Mouse (Mus musculus) midbrain, embryonic 11.5 days (tissue): ENCODE results near the gene Pigk. TPM values are rescaled to one million over a fixed set of nuclear protein-coding genes. Genes with fewer than 3 reads are reported as not detected.

Experiments used
- ATAC-seq: fragments of 200-750 bp; cut with Nextera tagmentation; 2 replicates; pipeline ENCODE4 v1.8.0; 2017; ENCODE audit warnings: moderate TSS enrichment, moderate library complexity; ENCODE audit not compliant: low FRiP score
- DNase-seq: peaks from one replicate; pipeline ENCODE4 v3.0.0; 2015; ENCODE audit warnings: low spot score; ENCODE audit errors: missing footprints
- H3K27ac ChIP-seq: fragments of 300-500 bp; sonication (generic); 2 replicates; pipeline ENCODE4 v1.5.1; 2014; ENCODE audit warnings: low read depth, low read length
- H3K27me3 ChIP-seq: fragments of 300-500 bp; sonication (generic); 2 replicates; pipeline ENCODE4 v1.6.1; 2014; ENCODE audit warnings: mild to moderate bottlenecking, low read length, moderate library complexity, mixed read lengths; ENCODE audit not compliant: control insufficient read depth, insufficient read depth
- H3K36me3 ChIP-seq: fragments of 300-500 bp; sonication (generic); 2 replicates; pipeline ENCODE4 v1.6.1; 2014; ENCODE audit warnings: mild to moderate bottlenecking, low read length, moderate library complexity, mixed read lengths; ENCODE audit not compliant: control insufficient read depth, insufficient read depth
- H3K4me1 ChIP-seq: fragments of 300-500 bp; sonication (generic); 2 replicates; pipeline ENCODE4 v1.6.1; 2014; ENCODE audit warnings: low read length; ENCODE audit not compliant: control insufficient read depth, insufficient read depth
- H3K4me2 ChIP-seq: fragments of 300-500 bp; sonication (generic); 2 replicates; pipeline ENCODE4 v1.6.1; 2014; ENCODE audit warnings: mild to moderate bottlenecking, moderate library complexity
- H3K4me3 ChIP-seq: fragments of 300-500 bp; sonication (generic); 2 replicates; pipeline ENCODE4 v1.5.1; 2014; ENCODE audit warnings: low read depth, low read length
- H3K9ac ChIP-seq: fragments of 300-500 bp; sonication (generic); 2 replicates; pipeline ENCODE4 v1.6.1; 2014; ENCODE audit warnings: low read length
- H3K9me3 ChIP-seq: fragments of 300-500 bp; sonication (generic); 2 replicates; pipeline ENCODE4 v1.6.1; 2016; ENCODE audit warnings: low read length; ENCODE audit not compliant: control insufficient read depth
- WGBS: fragments of 180-500 bp; shearing (Covaris S2); extraction: QIAGEN DNeasy Blood & Tissue Kit; methylation state at CpG from one replicate; pipeline ENCODE4 v1.1.7; 2014; 5-methylcytosine and 5-hydroxymethylcytosine counted together
- polyA plus RNA-seq: library from polyadenylated mRNA; unstranded; fragments of >200 nt; fragmentation: Nextera tagmentation; extraction: Ambion mirVana; gene quantifications from 2 replicates; pipeline ENCODE4 v1.2.1, GENCODE M21; 2014

Gene Pigk
- polyA plus RNA-seq, 1 experiment from 2014 or later, result 40.5 TPM

GRCm38 (mm10) chr3:152861450-152861849 is 147.6 kb downstream of the Pigk start:
- 89% methylated on average over 4 of the region's 4 CpGs for WGBS
- H3K4me1 ChIP-seq, result no peaks in the 10 kb centered on the region

GRCm38 (mm10) chr3:152861978-152862377 is 148.1 kb downstream of the Pigk start:
- no peaks in the 10 kb centered on the region for H3K36me3 ChIP-seq
- no peak overlapping the region for H3K27ac ChIP-seq
- no peak overlapping the region for H3K9ac ChIP-seq
- no peaks in the 10 kb centered on the region for H3K4me1 ChIP-seq
- DNase-seq, result no peak
- no peak for ATAC-seq
- 67% methylated on average over 1 of the region's 1 CpGs for WGBS
- no peak overlapping the region for H3K4me3 ChIP-seq
- peaks cover 2% of the 10 kb centered on the region; the same call in 1 of the 2 replicates for H3K9me3 ChIP-seq
- H3K4me2 ChIP-seq, result no peak overlapping the region
- H3K27me3 ChIP-seq, result no peaks in the 10 kb centered on the region

More at GRCm38 (mm10) chr3:152861450-152861849, 147.6 kb downstream of the Pigk start:
- peaks cover 2% of the 10 kb centered on the region; the same call in 1 of the 2 replicates for H3K9me3 ChIP-seq
- no peak overlapping the region for H3K9ac ChIP-seq
- H3K4me2 ChIP-seq, result no peak overlapping the region
- no peak overlapping the region for H3K4me3 ChIP-seq
- H3K27ac ChIP-seq, result no peak overlapping the region
- no peak for ATAC-seq
- no peaks in the 10 kb centered on the region for H3K27me3 ChIP-seq
- peak; percentile 51 for DNase-seq
- no peaks in the 10 kb centered on the region for H3K36me3 ChIP-seq

GRCm38 (mm10) chr3:152866035-152866965 is 152.4 kb downstream of the Pigk start:
- WGBS, result 88% methylated on average over 22 of the region's 22 CpGs
- peaks cover 2% of the 10 kb centered on the region; the same call in 1 of the 2 replicates for H3K9me3 ChIP-seq

GRCm38 (mm10) chr3:152867654-152868525 is 154.0 kb downstream of the Pigk start:
- Histone ChIP-seq H3K4me2 (no peak overlapping the region), H3K9ac (no peak overlapping the region), H3K4me3 (no peak overlapping the region), H3K36me3 (no peaks in the 10 kb centered on the region), H3K27me3 (no peaks in the 10 kb centered on the region), H3K9me3 (peaks cover 2% of the 10 kb centered on the region; the same call in 1 of the 2 replicates), H3K27ac (no peak overlapping the region), H3K4me1 (no peaks in the 10 kb centered on the region)
- ATAC-seq (no peak), DNase-seq (peak; percentile 26)
- 82% methylated on average over 12 of the region's 12 CpGs for WGBS

More at GRCm38 (mm10) chr3:152866035-152866965, 152.4 kb downstream of the Pigk start:
- Histone ChIP-seq H3K36me3 (no peaks in the 10 kb centered on the region), H3K27ac (no peak overlapping the region), H3K9ac (no peak overlapping the region), H3K4me2 (no peak overlapping the region), H3K4me1 (no peaks in the 10 kb centered on the region), H3K4me3 (no peak overlapping the region), H3K27me3 (no peaks in the 10 kb centered on the region)
- DNase-seq, result no peak
- no peak for ATAC-seq

GRCm38 (mm10) chr3:152872054-152872453 is 158.2 kb downstream of the Pigk start:
- H3K27ac ChIP-seq, result no peak overlapping the region
- no peaks in the 10 kb centered on the region for H3K4me1 ChIP-seq
- no peaks in the 10 kb centered on the region for H3K27me3 ChIP-seq
- H3K4me2 ChIP-seq, result no peak overlapping the region
- no peaks in the 10 kb centered on the region for H3K36me3 ChIP-seq
- H3K4me3 ChIP-seq, result no peak overlapping the region
- no peaks in the 10 kb centered on the region for H3K9me3 ChIP-seq
- no peak overlapping the region for H3K9ac ChIP-seq
- WGBS, result 73% methylated on average over 12 of the region's 12 CpGs
- ATAC-seq, result peak; percentile 30; the same call in 1 of the 2 replicates
- no peak for DNase-seq

GRCm38 (mm10) chr3:152872596-152872995 is 158.7 kb downstream of the Pigk start:
- ATAC-seq (peak; percentile 55; the same call in 1 of the 2 replicates), DNase-seq (peak; percentile 70)
- H3K9ac ChIP-seq, result no peak overlapping the region
- H3K4me2 ChIP-seq, result no peak overlapping the region
- no peaks in the 10 kb centered on the region for H3K4me1 ChIP-seq
- 72% methylated on average over 6 of the region's 6 CpGs for WGBS
- H3K4me3 ChIP-seq, result no peak overlapping the region
- no peak overlapping the region for H3K27ac ChIP-seq
- H3K9me3 ChIP-seq, result no peaks in the 10 kb centered on the region
- no peaks in the 10 kb centered on the region for H3K36me3 ChIP-seq
- no peaks in the 10 kb centered on the region for H3K27me3 ChIP-seq

GRCm38 (mm10) chr3:152874431-152875355 is 160.8 kb downstream of the Pigk start:
- Histone ChIP-seq H3K4me1 (no peaks in the 10 kb centered on the region), H3K27ac (no peak overlapping the region), H3K4me3 (no peak overlapping the region), H3K4me2 (no peak overlapping the region), H3K27me3 (no peaks in the 10 kb centered on the region), H3K9me3 (no peaks in the 10 kb centered on the region), H3K36me3 (no peaks in the 10 kb centered on the region), H3K9ac (no peak overlapping the region)
- DNase-seq (peak; percentile 79), ATAC-seq (no peak; the same call in 1 of the 2 replicates)
- 82% methylated on average over 17 of the region's 17 CpGs for WGBS

GRCm38 (mm10) chr3:152875723-152876290 is 161.9 kb downstream of the Pigk start:
- Histone ChIP-seq H3K27ac (no peak overlapping the region), H3K4me3 (no peak overlapping the region), H3K9ac (no peak overlapping the region), H3K27me3 (no peaks in the 10 kb centered on the region), H3K36me3 (no peaks in the 10 kb centered on the region), H3K4me2 (no peak overlapping the region), H3K9me3 (no peaks in the 10 kb centered on the region), H3K4me1 (no peaks in the 10 kb centered on the region)
- DNase-seq (peak; percentile 56), ATAC-seq (no peak)
- 81% methylated on average over 6 of the region's 6 CpGs for WGBS
